Mouse (Mus musculus) left cerebral cortex, adult 2 months (tissue): Measurements from ENCODE around the gene Sppl2b. TPM values are rescaled to one million over a fixed set of nuclear protein-coding genes. Genes with fewer than 3 reads are reported as not detected.

Experiments used
- DNase-seq, 2 experiments: peaks; one replicate each; pipeline ENCODE4 v3.0.0; 2021 to 2022; ENCODE audit warnings: low spot score in 2 of 2, mixed read lengths in 1 of 2; ENCODE audit errors: extremely low spot score in 1 of 2
- H3K27ac ChIP-seq: fragments of 200-600 bp; 2 replicates; pipeline ENCODE4 v1.8.1; 2022
- H3K4me3 ChIP-seq: fragments of 200-600 bp; 2 replicates; pipeline ENCODE4 v1.8.1; 2022
- CTCF ChIP-seq: fragments of 200-600 bp; IDR thresholded peaks from 2 replicates; pipeline ENCODE4 v1.8.1; 2022; ENCODE audit warnings: antibody characterized with exemption, mild to moderate bottlenecking, moderate library complexity
- intact Hi-C: fragments of 180-260 bp; cut with DNase I; formaldehyde crosslinking; loops from one replicate; pipeline ENCODE4 v1.15.1; 2025
- total RNA-seq, 2 experiments: library from RNA; stranded (reverse); gene quantifications; 2 replicates each; pipeline ENCODE4 v1.2.3; 2021

The Sppl2b gene
- total RNA-seq, 2 experiments from 2014 or later, result 55.6 to 62.5 TPM

DNA sequence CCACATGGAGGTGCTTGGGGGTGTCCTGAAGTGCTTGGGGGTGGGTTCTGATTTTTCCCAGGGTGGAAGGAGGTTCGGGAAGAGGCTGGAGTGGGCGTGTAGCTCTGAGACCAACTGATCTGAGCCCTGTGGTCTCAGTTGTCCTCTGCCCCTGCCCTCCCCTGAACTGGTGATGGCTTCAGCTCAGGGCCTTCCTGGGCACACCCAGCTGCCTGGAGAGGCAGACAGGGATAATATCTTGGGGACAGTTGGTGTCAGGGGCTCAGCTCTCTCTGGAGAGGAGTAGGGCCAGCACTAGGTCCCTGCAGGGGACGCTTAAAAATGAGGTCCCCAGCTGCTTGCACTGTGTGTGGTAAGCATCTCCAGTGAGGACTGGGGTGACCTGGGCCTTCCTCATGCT lies 2.8 kb downstream of the Sppl2b start:
- TF ChIP-seq CTCF, result no peak
- Histone ChIP-seq H3K4me3 (no peak overlapping the region), H3K27ac (peak overlapping the region; percentile 66)
- intact Hi-C loops, result no loop called here
- DNase-seq, result no peak

DNA sequence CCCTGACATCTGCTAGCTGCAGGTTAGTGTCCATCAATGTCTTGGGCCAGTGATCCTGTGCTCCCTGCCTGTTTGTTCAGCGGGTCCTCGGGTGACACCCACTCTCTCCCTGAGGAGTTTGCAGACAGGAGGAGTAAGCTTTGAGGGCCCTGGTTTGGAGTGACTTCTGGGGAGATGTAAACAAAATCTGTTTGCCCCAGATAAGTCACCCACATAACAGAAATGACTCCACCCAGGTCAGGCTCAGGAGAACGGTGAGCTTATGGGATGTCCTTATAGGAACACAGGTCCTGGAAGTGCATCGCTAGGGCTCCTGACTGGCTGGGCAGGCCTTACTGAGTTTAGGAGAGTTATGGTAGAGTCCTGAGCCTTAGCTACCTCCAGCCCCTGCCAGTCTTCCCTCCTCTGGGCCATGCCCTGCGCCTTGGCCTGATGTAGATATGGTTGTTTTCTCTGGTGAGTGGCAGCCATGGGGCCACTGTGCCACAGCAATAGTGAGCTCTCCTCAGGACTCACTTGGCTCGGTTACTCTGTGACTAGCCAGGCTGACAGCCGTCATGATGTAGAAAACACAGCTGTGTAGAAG lies 3.4 kb downstream of the Sppl2b start:
- Histone ChIP-seq H3K27ac (peak overlapping the region; percentile 66), H3K4me3 (no peak overlapping the region)
- no peak for DNase-seq
- intact Hi-C loops, result no loop called here
- TF ChIP-seq CTCF, result no peak

DNA sequence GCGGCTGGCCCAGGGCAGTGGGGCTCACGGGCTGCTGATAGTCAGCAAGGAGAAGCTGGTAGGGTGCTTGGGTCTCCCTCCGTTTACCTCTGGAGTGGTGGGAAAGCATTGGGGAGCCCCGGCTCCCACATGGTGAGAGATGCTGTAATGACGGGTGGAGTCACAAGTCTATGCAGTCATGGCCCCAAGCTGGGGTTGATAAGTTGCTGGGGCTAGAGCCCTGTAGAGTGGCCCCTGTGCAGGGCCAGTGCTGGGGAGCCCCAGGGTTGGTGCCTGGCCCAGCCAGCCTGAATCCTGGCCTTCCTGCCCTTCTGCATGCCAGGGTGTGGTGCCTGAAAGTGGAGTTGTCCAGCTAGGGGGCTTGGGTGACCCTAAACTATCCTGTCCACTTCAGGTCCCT lies 7.2 kb downstream of the Sppl2b start:
- intact Hi-C loops, result no loop called here
- TF ChIP-seq CTCF, result no peak
- DNase-seq, result no peak
- Histone ChIP-seq H3K27ac (no peak overlapping the region), H3K4me3 (no peak overlapping the region)

DNA sequence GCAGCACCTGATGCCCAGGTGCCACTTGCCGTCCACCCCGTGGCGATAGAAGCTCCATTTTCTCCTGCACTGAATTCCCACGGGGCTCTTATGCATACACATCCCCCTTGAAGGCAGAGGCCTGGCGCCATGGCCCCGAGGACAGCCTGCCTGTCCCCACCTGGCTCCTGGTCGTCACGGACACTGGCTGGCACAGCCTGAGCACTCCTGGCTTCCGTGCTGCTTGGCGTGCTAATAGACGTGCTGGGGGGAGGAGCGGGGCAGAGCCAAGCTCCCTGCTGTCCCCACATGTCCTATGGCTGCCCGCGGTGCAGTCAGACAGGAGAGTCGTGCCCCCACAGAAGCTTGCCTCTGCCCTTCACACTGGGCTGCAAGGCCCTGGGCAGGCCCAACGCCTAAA lies 9.4 kb downstream of the Sppl2b start:
- TF ChIP-seq CTCF, result no peak
- DNase-seq, result no peak
- intact Hi-C loops, result no loop called here
- Histone ChIP-seq H3K27ac (no peak overlapping the region), H3K4me3 (no peak overlapping the region)

DNA sequence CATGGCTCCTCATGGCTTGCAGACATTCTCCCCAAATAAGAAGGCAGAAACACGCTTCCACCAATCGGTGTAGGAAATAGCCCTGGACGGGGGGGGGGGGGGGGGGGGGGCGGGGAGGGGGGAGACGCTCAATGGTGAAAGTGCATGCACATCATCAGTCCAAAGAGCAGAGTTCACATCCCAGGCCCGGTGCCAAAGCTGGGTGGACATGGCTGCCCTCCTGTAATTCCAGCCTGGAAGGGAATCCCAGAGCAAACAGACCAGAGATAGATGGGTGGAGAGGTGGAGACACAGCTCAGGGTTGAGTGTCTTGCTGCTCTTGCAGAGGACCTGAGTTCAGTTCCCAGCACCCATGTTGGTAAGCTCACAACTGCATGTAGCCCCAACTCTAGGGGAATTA lies 15.9 kb downstream of the Sppl2b start:
- intact Hi-C loops, result no loop called here
- no peak for TF ChIP-seq CTCF
- Histone ChIP-seq H3K4me3 (no peak overlapping the region), H3K27ac (no peak overlapping the region)
- DNase-seq, result no peak

DNA sequence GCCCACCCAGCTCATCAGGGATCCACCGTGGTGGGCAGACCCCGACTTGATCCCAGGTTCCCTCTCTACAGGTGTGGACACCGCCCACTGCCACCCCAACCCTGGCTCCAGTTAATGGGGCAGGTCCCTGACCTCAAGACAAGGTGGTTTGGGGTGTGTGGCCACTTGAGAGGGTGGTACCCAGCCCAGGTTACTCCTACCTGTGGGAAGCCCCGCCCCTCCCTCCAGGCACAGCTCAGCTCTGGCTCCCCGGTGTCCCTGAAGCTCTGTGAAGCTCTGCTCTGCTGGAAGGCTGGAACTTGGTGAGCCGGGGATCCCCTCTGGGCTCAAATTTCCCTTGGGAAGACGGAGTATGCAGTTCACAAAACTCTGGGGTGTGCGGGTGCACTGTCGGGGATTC lies 16.5 kb downstream of the Sppl2b start, which contains the start of gene Tmprss9:
Tmprss9 (plus strand) TSS at position 268 of the 400 bp plus-strand sequence.
- no peak within 1 kb of the TSS for H3K27ac ChIP-seq
- no peak for TF ChIP-seq CTCF
- no peak for DNase-seq
- intact Hi-C loops, result no loop called here
- H3K4me3 ChIP-seq, result no peak within 1 kb of the TSS

DNA sequence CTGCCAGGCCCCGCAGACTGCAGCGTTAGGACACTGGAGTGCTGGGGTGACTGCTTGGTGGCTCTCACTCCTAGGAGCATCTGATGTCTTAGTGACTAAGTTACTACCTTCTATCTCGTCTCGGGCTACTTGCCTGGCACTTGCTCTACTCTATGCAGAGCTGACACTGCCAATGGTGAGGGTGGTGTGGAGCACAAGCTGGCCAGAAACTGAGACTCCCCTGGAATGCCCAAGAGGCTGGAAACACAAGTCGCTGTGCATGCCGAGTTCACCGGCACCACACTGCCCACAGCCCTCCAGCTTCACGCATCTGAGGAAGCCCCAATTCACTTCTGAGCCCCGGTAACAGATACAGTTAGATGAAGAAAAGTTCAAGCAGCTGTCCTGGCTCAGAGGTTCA lies 19.0 kb downstream of the Sppl2b start:
- Histone ChIP-seq H3K27ac (no peak overlapping the region), H3K4me3 (no peak overlapping the region)
- intact Hi-C loops, result no loop called here
- no peak for TF ChIP-seq CTCF
- DNase-seq, result no peak

DNA sequence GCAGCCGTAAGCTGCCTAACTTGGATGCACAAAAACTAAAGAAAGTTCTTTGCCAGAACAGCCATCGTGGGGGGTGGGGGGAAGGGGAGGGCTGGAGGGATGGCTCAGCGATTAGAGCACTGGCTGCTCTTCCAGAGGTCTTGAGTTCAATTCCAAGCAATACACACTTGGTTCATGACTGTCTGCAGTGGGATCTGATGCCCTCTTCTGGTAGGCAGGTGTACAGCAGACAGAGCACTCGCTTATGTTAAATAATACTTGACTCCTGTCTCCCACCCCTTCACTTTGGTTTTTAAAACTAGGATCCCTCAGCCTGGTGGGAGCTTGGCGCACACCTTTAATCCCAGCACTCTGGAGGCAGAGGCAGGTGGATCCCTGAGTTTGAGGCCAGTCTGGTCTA lies 21.0 kb downstream of the Sppl2b start:
- Histone ChIP-seq H3K4me3 (no peak overlapping the region), H3K27ac (no peak overlapping the region)
- DNase-seq, result peak; percentile 52
- peak; percentile 92 for TF ChIP-seq CTCF
- intact Hi-C loops, result loop anchor here (5.0 kb wide), 1 partner anchor 69 kb away; the partner anchor contains the start of gene Amh

DNA sequence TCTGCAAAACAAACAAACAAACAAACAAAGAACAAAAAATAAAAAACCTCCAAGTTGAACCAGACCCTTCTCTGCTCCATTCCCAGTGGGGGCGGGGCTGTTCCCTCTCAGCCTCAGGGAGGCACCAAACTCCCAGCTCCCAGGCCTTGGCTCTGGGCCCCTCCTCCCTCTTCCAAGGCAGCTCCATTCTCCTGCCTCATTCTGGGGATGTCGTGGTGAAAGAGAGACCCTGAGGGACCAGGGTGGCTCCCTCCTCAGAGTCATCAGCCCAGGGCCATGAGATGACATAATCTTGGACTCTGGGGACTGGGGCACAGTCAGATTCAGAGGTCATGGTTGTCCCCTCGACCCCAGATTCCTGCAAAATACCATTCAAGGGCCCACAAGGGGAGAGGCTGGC lies 21.5 kb downstream of the Sppl2b start:
- no peak overlapping the region for H3K27ac ChIP-seq
- intact Hi-C loops, result loop anchor here (5.0 kb wide), 1 partner anchor 69 kb away; the partner anchor contains the start of gene Amh
- no peak for TF ChIP-seq CTCF
- DNase-seq, result no peak
- H3K4me3 ChIP-seq, result no peak overlapping the region

DNA sequence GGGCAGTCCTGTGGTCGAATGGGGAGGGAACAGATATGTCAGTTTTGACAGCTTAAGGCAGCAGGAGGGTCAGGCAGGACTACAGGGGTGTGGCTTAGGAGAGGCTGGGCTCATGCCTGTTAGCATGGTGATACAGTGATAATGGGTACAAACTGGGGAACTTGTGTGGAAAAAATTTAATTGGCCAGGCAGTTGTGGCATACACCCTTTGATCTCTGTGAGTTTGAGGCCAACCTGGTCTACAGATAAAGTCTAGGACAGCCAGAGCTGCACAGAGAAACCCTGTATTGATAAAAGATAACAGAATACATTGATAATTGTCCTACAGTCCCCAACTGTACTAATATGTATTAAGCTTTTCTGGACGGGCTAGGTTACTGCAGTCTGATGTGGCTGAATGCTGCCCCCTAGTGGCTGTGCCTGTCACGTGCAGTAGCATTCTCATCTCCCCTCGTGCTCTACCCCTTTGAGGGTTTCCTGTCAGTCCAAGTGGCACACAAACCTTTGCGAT lies 25.1 kb downstream of the Sppl2b start:
- intact Hi-C loops, result loop anchor here (2.0 kb wide), 3 partner anchors 57 to 133 kb away; no protein-coding TSS in a partner anchor
- no peak overlapping the region for H3K27ac ChIP-seq
- no peak overlapping the region for H3K4me3 ChIP-seq
- peak; percentile 90 for TF ChIP-seq CTCF
- peak in 1 of 2 experiments; percentile 63 for DNase-seq

DNA sequence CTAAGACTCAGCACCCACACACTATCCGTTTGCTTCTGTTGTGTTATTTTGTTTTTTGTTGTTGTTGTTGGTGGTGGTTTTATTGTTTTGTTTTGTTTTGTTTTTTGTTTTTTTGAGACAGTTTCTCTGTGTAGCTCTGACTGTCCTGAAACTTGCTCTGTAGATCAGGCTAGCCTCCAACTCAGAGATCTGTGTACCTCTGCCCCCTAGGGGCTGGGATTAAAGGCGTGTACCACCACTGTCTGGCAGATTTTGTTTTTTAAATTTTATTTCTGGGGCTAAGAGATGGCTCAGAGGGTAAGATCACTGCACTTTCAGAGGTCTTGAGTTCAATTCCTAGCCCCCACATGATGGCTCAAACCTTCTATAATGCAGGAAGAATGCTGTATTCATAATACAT lies 25.8 kb downstream of the Sppl2b start:
- Histone ChIP-seq H3K27ac (no peak overlapping the region), H3K4me3 (no peak overlapping the region)
- intact Hi-C loops, result loop anchor here (2.0 kb wide), 3 partner anchors 58 to 134 kb away; no protein-coding TSS in a partner anchor
- DNase-seq, result no peak
- TF ChIP-seq CTCF, result no peak

DNA sequence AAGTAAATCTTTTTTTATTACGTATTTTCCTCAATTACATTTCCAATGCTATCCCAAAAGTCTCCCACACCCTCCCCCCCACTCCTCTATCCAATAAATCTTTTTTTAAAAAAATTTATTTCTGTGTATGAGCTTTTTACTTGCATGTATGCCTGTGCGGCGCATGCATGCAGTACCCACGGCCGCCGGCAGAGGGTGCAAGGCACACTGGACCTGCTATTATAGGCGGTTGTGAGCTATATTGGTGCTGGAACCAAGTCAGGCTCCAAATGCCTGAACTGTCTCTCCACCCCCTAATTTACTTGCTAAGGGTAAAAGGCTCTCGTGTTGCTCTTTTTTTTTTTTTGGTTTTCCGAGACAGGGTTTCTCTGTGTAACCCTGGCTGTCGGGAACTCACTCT lies 26.2 kb downstream of the Sppl2b start:
- peak in 1 of 2 experiments; percentile 64 for DNase-seq
- intact Hi-C loops, result loop anchor here (2.0 kb wide), 3 partner anchors 58 to 134 kb away; no protein-coding TSS in a partner anchor
- H3K4me3 ChIP-seq, result no peak overlapping the region
- no peak overlapping the region for H3K27ac ChIP-seq
- peak; percentile 65 for TF ChIP-seq CTCF

DNA sequence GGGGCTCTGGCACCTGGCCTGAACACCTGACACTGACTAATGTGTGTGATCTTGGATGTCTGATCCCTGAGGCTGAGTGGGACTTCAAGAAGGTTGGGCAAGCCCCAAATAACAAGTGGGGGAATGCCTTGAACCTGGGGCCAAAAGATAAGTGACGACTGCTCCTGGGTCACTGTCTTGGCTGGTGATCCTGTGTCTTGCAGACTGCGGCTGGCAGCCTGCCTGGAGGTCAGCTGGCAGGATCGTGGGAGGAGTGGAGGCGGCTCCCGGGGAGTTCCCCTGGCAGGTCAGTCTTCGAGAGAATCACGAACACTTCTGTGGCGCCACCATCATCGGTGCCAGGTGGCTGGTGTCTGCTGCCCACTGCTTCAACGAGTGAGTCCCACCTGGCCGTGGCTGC lies 32.1 kb downstream of the Sppl2b start:
- intact Hi-C loops, result no loop called here
- Histone ChIP-seq H3K27ac (no peak overlapping the region), H3K4me3 (no peak overlapping the region)
- TF ChIP-seq CTCF, result no peak
- DNase-seq, result no peak
